Mouse (Mus musculus): ENCODE measurements around the gene Trim46.
A peak's percentile ranks its signal among the peaks of the same experiment; 100 is the strongest.

Gene Trim46

DNA sequence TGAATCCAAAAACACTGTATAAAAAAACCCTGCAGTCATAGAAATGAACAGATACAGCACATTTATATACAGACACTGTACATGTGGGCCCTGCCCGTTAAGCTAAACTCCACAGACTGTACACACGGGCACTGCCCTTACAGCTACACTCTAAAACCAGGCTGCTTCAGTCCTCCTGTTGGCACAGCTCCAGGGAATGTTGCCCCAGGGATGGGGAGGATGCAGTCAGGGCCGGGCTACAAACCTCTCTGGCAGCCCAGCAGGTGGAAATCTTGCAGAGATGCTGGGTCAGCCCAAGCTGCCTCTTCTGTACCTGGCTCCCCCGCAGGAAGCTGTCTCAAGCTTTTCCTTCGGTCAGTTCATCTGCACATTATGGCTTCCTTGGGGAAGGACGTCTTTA, 25.7 kb upstream of the Trim46 start:
- DNase-seq (ENCODE audit: low read depth, low spot score) = peak; percentile 51

DNA sequence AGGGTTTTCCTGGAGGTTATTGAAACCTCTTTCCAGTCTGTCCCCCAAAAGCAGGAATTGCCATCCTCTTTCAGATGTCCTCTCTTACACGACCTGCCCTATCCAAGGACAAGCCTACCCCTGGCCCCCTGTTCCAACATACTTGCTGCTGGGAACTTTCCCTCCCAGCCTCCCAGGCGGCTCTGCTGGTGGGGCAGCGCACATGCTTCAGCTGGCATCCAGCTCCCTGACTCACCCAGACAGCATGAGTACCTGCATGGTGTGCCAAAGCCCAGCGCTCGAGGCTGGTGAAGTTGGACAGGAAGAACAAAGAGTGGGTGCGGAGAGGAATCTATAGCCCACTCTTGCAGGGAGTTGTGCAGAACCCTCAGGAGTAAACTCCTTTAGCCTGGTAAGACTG, 24.8 kb upstream of the Trim46 start:
- peak; percentile 82 for DNase-seq (ENCODE audit: low read depth, low spot score)

DNA sequence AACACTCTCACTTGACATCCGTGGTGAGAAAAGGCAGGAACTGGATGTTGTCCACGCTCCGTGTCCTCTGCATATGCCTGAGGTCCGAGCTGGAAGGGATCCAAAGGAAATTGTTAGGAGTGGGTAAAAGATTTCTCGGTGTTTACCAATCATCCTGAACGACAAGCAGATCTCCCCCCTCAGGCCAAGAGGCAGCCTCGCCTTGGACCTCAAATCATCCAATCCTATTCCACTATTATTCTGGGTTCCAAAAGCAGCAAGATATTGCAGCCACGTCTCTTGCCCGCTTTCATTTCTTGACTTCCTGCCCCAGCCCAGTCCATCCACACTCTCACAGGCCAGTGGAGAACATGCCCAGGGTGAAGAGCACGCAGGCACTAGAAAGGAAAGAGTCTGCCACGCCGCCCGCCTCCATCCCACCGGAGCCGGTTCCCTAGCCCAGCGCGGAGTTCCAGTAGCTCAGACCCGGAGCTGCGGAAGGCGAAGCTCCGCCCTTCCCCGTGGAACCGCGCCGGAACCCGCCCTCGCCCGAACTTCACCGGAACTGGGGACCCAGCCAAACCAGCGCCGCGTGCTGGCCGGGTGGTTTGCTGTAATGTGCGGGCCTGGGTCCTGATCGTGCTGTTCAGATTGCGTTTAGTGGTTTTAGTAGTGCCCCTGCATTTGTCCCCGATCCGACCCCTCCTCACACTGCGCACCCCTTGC, 24.1 kb upstream of the Trim46 start, which contains the start of gene Slc50a1:
Gene Slc50a1, minus strand, starts transcription at position 520 of the 705 bp plus-strand sequence.
- peak; percentile 62 for DNase-seq (ENCODE audit: low read depth, low spot score)

DNA sequence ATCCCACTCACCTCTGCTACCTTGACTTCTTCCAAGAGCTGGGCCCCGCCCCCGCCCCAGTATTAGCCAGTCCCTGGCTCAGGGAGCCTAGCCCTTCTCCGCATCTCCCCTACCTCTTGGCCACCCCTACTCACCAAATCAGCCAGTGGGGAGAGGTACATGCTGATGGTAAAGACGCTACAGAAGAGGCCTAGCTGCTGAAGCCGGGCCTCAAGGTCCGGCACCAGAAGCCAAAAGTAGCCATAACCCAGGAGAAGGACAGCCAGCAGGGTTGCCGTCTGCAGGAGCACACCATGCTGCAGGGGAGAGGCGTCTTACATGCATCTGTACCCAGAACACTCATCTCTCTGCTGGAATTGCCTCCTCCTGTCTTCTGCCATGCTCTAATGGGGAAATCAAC, 22.8 kb upstream of the Trim46 start:
- DNase-seq (ENCODE audit: low read depth, low spot score) = no peak

DNA sequence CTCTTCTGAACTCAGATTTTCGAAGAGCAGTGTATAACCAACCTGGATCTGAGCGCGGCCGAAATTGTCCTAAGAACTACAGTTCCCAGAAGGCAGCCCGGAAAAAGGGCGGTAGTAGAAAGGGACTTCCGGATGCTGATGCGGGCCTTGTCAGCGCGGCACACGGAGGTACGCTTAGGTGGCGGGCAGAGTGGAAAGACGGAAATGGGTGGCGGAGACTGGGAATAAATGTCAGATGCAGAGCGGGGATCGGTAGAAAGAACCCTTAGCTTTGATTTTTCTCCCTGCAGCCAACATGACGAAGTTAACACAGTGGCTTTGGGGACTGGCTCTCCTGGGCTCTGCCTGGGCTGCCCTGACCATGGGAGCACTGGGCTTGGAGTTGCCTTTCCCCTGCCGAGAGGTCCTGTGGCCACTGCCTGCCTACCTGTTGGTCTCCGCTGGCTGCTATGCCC, 20.4 kb upstream of the Trim46 start:
- DNase-seq (ENCODE audit: low read depth, low spot score) = peak; percentile 93

DNA sequence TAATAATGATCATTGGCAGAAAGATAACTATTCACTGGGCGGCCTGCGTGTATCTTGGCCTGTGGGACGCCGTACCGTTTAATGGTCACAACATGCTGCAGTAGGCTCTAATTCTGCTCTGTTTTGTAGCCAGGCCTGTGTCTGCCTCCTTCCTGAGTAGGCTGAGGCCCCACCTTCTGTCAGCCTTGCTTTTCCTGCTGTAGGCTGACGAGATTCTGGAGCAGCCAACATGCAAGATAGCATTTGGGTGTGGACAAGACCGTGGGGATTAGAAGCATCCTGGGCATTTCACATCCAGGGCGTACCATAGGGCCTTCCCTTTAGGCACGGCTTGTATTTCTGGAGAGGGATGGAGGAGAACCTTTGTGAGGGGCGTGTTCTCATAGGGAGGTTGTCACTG, 16.3 kb upstream of the Trim46 start:
- DNase-seq (ENCODE audit: low read depth, low spot score) = no peak

DNA sequence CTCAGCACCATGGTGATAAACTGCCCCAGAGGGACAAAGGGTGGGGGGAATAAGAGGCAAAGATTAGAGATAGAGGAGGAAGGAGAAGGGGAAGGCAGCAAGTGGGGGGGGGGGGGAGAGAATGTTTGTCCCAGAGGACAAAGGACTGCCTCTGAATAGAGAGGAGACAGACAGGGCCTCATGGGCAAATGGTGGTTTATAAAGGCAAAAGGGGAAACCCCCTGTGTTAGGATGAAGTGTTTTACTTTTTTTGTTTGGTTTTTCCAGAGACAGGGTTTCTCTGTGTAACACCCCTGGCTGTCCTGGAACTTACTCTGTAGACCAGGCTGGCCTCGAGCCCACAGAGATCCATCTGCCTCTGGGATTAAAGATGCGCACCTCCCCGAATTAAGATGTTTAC, 14.1 kb upstream of the Trim46 start:
- DNase-seq (ENCODE audit: low read depth, low spot score) = no peak

DNA sequence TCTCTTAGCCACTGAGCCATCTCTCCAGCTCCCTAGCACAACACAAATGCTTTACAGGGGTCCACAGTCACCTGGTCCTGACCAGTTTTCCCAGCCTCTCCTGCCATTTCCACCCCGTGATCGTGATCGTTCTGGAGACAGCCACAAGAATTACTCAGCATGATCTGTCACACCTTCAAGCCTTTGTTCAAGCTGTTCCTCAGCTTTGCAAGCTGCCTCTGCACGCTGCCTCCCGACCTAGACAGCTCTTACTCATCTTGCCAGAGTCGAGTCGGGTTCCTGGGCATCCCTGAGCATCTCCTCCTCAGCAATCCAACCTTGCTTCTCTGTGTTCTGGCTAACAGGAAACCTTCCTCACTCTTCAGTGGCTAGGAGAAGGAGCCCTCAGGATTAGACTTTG, 13.0 kb upstream of the Trim46 start, which contains the start of gene Dpm3:
Gene Dpm3, plus strand, starts transcription at position 283 of the 400 bp plus-strand sequence.
- DNase-seq (ENCODE audit: low read depth, low spot score) = no peak

DNA sequence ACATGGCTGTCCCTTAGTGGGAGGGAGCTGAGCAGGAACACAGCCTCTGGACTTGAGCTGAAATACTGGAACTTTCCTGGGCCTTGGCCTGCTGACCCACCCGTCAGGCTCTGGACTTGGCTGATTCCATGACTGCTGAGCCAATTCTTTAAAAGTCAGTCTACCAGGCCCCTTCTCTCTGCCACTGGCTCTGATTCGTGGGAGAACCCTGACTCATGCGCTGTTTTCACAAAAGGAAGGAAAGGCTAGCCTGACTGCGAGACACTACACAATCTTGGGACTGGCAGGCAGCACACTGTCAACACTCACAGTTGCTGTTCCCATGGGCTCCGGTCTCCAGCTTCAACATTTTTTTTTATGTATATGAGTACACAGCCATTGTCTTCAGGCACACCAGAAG, 10.1 kb upstream of the Trim46 start:
- DNase-seq (ENCODE audit: low read depth, low spot score) = peak; percentile 61

DNA sequence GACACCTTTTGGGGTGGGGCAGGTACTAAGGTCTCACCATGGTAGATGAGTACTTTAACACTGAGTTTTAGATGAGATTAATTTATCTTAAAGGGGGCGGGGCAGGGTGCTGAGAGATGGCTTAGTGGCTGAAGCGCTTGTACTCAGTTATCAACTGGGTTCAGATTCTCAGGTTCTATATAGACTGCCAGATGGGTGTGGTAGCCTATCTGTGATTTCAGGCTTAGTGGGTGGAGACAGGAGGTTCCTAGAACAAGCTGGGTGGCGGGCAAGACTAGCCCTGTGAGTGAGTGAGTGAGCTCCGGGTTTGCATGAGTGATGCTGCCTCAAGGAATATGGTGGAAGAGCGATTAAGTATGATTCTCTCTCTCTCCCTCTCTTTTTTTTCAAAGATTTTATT, 8.9 kb upstream of the Trim46 start:
- DNase-seq (ENCODE audit: low read depth, low spot score) = no peak

DNA sequence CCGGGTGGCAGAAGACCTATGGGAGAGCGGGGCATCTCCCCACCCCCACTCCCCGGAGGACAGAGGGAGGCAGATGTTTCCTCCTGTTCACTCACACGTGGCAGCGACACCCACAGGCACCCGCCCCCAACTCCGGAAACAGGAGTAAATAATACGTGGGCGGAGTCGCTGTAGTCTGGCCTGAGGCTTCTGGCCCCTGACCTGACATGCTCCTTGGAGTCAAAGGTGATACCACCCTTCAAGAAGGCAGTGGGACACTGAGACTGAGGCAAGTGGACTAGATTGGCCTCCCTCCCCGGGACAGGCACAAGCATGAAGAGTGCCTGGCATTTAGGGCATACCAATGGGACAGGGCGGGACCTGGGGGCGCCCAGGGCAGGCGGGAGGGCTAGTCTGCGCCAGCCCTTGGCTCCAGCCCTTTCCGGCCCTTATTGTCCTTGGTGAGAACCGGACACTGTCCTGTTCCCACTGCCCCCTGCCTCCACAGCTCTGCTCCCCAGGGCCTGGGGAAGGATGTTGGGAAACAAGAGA, 5.3 kb upstream of the Trim46 start:
- no peak for DNase-seq (ENCODE audit: low read depth, low spot score)

DNA sequence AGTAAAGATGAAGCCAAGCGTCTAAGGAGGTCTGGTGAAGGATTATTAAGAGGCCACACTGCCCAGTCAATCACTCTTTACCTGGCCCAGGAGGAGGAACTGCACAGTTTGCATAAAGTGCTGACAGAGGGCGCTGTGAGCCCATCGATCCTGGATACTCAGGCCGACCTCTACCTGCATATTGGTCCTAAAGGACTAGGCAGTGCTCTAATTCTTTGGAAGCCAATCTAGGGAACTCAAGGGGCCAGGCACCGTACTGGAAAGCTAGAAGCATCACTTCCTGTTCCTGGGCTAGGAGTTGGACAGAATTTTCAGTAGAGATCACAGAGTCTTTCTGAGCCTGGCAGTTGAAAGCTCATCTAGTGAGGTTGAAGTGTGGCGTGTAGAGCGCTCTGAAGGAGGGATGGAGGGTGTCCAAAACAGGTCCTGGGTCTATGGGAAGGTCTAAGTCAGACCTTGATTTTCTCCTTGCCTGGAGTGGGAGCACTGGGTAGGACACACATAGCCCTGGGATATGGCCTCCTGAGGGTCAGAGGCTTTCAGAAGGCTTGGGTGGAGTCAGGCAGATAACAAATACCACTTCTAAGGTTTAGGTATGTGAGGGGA, 4.4 kb upstream of the Trim46 start:
- peak; percentile 65 for DNase-seq (ENCODE audit: low read depth, low spot score)

DNA sequence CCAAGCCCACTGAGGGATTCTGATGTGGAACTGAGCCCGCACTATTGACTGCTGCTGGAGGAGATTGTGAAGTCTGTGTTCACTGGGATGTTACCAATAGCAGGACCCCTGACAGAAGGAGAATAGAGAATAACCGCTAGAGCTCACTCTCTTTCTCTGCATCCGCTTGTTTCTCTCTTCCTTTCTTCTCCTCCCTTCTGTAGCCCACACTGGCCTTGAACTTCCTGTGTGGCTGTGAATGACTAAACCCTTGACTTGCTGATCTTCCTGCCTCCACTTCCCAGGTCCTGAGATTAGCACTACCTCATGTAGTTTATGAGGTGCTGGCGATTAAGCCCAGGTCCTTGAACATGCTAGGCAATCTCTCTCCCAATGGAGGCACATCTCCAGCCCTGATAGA, 1.4 kb upstream of the Trim46 start:
- no peak for DNase-seq (ENCODE audit: low read depth, low spot score)

DNA sequence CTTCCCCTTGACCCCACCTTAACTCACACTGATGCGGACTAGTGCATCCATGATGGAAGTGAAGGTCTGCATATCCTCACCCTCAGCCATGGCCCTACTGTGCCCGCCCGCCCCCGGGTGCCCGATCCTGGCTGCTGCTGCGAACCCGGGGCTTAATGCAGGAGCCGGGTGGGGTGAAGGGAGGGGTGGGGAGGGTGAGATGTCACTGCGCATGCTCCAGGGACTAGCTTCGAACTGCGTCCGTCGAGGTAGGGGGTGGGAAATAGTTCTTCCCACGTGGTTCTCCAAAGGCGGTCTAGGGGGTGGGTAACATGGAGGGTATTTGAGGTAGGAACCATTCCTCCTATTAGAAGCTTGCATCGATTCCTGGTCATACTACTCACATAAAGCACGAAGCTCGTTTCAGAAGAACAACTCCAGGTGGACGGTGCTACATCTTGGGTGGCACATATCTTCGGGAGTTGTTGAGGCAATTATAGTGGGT, 379 bp downstream of the Trim46 start, which contains the start of gene Krtcap2:
Gene Krtcap2, plus strand, starts transcription at position 279 of the 484 bp plus-strand sequence.
- peak; percentile 83 for DNase-seq (ENCODE audit: low read depth, low spot score)

DNA sequence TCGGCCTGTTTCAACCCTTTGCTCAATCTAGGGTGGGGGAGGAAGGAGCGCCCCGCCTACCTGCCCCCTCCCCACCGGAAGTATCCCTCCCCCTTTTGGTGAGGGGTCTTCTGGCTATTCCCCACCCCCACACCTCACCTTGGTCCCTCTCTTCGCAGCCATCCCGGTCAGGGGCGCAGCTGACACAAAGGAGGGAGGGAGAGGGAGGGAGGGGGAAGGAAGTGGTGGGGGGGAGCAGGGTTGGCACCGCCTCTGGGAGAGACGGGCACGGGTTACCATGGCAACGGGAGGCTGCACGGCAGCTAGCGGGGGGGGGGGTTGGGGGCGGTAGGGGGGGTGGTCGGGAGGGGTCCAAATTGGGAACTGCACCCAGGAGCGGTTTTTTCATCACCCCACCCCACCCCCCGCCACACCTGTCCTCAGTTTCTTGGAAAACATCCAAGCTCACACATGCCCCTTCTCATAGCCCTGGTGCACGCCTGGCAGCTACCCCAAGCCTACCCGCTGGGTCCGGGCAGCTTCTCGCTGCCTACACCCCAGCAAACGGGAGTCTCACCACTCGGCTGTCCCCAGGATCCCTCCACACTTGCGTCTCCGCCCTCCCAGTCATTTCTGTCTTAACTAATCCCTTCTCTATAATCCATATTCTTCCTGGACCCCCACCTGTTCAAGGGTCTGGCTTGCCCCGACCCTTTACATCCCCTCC, 974 bp downstream of the Trim46 start:
- no peak for DNase-seq (ENCODE audit: low read depth, low spot score)

DNA sequence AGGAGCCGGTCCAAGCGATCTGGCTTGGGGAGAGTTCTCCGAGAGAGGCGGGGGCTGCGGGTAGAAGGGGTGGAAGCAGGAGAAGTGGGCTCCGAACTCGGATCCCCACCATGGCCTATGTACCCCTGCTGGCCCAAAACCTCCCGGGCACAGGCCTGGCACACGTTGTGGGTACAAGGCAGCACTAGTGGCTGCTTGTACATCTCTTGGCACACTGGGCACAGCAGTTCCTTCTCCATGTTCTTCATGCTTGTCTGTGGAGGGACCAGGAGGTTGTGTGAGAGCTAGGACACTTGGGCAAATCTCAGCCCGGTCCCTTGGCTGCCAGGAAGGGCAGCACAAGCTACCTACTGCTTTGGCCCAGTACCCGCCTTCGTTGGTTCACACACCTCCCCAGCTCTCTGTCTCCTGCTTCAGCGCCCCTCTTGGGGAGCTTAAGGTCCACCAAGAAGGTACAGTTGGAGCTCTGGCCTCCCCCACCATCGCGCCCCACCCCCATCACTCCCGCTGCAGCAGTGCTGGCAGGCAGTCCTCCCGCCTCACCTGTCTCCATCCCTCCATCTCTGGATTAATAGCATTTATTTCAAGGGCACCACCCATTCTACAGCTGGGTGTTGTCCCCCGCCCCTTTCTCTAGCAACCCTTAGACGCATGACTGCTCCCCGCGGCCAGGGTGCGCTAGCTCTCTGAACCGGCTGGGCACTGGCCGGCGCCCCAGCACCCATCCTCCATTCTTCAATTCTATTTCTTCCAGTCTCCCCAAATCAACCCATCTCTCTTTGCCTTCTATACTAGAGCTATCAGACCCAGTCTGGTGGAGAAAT, 1.7 kb downstream of the Trim46 start:
- DNase-seq (ENCODE audit: low read depth, low spot score) = peak; percentile 52

DNA sequence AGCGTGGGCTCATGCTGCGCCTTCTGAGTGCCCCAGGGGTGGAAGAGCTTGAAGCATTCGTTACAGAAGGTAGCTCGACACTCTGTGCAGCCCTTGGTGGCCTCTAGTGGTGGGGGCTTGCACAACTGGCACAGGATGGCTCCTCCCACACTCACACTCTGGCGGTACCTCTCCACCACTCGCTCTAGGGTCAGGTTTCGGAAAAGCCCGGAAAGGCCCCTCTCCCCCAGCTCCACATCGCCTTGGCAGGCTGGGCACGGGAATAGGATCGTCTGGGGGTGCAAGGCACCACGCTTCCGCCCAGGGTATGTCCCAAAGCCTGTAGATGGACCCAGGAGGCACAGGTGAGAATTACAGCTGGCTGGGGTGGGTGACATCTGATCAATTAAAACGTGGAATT, 2.5 kb downstream of the Trim46 start:
- peak; percentile 46 for DNase-seq (ENCODE audit: low read depth, low spot score)

DNA sequence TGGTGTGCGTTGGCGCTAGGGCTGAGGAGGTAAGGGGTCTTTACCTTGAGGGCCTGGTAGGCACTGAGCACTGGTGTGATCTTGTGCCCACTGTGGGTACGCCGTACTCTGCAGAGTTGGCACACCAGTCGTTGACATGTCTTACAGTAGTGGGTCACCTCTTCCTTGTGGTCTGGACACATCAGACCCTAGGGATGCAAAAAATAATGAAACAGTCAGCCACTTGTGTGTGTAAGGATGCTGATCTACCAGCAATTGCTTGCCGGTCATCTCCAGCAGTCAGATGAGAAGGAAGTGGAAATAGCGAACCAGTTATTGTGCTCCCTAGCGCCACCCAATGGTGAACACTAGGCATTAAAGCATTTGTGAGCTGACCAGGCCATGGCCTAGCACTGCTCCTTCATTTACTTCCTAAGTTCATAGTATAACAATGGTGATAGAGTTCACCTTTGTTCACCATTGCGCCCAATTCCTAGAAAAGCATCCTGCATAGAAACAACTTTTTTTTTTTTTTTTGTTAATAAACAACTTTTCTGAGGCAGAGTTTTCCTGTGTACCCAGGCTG, 3.7 kb downstream of the Trim46 start:
- DNase-seq (ENCODE audit: low read depth, low spot score) = peak; percentile 75

DNA sequence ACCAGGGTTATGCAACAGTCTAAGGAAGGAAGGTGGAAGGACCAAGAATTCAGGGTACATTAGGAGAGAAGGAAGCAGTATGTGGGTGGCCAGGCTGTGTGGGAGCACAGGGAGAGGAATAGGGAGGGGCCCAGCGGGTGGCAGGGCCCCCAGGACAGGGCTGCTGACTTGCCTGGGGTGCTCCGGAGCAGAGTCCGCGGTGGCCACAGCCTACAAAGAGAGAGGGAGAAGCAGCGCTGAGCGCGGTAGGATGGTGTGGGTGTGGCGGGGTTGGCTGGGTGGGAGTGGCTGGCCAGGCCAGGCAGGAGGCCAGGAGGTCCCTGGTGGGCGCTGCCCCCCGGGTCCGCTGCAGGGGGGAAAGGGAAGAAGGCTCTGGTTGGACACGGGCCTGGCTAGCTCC, 7.6 kb downstream of the Trim46 start:
- DNase-seq (ENCODE audit: low read depth, low spot score) = no peak

DNA sequence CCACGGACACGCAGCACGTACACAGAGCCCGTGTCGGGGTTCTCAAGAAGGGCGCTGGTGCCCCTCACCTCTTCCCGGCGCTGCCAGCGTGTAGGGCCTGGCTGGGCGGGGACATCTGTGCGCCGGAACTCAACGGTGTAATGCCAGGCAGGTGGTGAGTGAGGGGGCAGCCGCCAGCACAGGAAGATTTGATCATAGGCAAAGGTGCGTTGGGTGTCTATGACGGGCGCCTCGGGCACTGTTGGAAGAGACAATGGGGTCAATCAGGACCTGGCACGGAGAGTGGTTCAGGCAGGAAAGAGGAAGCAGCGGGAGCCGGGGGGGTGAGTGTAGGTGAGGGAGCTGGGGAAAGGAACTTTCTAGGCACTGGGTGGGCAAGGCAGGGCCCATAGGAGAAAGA, 8.4 kb downstream of the Trim46 start:
- no peak for DNase-seq (ENCODE audit: low read depth, low spot score)

DNA sequence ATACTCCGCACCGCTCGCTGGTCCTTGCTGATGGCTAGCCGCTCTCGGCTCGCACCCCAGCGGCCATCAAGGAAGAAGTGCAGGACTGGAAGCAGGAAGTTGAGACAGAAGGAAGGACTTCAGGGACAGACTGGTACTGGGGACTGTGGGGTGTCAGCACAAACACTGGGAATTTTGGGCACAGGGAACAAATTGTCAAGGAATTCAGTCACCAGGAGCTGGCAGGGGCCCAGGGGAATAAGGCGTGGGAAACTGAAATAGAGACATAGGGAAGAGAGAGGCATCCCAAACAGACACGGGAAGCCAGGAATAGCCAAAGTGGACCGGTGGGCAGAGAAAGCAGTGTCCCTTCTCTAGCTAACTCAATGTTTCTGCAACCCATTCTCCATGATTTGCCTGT, 9.6 kb downstream of the Trim46 start:
- DNase-seq (ENCODE audit: low read depth, low spot score) = no peak
